Mouse (Mus musculus) heart, adult 2 months (tissue): Measurements from ENCODE around the gene Vwa5b2.

Source experiments
- CTCF ChIP-seq: fragments of 200-600 bp; IDR thresholded peaks from 2 replicates; pipeline ENCODE4 v1.8.1; 2022; ENCODE audit warnings: antibody characterized with exemption, mild to moderate bottlenecking, moderate library complexity
- EP300 ChIP-seq: fragments of 200-500 bp; IDR thresholded peaks from 2 replicates; pipeline ENCODE4 v1.6.1; 2011; ENCODE audit warnings: low read depth, low read length, control low read depth; ENCODE audit not compliant: insufficient read depth
- POLR2A ChIP-seq: fragments of 200-500 bp; IDR thresholded peaks from 2 replicates; pipeline ENCODE4 v1.6.1; 2011; ENCODE audit warnings: mild to moderate bottlenecking, low read depth, low read length, control low read depth; ENCODE audit not compliant: insufficient read depth

- TF ChIP-seq CTCF (no peak), POLR2A (no peak), EP300 (no peak)
Observed at GRCm38 (mm10) chr16:20600511-20600910, 11.2 kb downstream of the Vwa5b2 start.
